Mouse (Mus musculus): ENCODE measurements around the gene Ttc7b. TPM values are rescaled to one million over a fixed set of nuclear protein-coding genes. Genes with fewer than 3 reads are reported as not detected.

Gene Ttc7b
- total RNA-seq, 2 experiments from 2014 or later: 14.9 to 28.9 TPM

DNA sequence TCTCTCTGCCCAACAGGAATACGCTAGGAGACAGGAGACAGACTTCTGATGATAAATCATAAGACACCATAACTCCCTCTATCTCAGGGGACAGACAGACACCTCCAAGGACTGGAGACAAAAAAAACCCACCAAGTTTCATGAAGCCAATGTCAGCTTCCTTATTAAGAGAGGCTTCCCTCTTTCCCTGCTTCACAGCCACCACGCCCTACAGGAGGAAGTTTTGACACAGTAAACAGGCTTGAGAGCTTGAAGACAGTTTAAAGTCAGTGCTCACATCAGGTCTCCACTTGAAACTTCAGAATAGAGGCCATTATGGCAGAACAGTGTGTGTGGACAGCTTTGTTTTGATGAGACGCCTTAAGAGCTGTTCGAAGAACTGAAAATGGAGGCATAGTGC is 200.9 kb downstream of the Ttc7b start:
- ATAC-seq (replicated peaks; ENCODE audit: poor library complexity, severe bottlenecking): peak; percentile 56

DNA sequence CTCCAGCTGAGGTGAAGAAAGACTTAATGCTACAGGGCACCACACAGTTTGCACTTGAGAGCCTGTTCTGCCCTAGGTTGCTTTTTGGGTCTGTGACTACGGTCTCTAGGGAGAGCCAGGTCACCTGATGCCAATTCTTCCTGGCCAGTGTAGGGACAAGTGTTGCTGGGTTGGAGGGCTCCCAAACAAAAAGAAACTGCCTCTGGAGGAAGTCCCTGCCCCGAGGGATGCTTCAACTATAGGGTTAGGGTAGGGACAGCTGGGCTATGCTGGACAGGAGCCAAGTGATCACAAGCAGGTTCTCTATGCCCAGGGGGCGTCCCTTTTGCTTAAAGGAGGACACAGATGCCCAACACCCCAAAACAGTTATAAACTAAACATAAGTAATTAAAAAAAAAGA is 202.7 kb downstream of the Ttc7b start:
- no peak for ATAC-seq (replicated peaks; ENCODE audit: poor library complexity, severe bottlenecking)

DNA sequence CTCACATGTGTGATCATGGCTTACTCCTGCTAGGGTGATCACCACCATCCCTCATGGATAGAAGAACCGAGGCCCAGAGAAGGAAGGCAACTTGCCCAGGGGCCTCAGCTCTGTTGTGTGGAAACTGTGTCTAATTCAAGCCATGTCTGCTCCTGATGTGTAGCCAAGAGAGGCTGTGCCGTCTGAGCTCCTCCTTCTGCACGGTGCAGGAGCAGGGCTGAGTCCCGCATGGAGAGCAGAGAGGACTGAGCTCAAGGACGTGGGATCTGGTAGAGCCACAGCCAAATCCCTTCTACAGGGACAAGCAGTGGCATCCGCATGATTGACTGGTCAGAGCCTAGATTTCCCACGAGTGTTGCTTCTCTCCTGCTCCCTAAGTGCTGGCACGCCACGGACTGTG is 204.5 kb downstream of the Ttc7b start:
- no peak for ATAC-seq (replicated peaks; ENCODE audit: poor library complexity, severe bottlenecking)

DNA sequence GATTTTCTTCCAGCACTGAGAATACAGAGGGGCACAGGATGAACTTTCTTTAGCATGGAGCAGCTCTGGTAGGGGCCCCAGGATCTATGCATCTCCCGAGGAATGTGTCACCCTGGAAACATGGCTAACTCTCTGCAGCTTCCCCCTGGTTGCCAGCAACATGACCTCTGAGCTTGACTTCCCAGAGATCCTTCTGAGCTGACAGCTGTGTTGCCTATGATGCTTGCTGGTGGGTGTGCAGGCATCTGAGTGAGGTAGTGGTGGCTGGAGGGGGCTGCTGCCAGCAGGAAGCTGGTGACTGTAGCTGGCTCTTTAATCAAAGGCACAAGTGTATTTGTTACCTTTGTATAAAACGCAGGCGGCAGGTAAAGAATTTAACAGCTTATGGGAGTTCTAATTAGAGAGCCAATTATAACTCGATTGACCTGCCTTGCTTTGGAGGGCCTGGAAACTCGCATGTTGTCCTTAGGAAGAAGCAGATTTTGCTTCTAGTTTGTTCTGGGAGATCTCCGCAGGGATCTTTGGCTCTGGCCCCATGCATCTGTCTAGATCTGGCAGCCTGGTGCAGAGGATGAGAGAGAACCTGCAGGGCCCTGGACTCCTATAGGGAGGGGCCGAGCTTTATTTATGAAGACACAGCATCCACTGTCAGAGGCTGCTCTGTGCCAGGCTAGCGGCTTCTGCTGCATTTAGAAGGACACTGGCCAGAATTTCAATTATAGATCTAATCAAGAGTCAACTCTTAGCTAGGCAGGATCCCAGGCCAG is 205.3 kb downstream of the Ttc7b start:
- ATAC-seq (replicated peaks; ENCODE audit: poor library complexity, severe bottlenecking): no peak

DNA sequence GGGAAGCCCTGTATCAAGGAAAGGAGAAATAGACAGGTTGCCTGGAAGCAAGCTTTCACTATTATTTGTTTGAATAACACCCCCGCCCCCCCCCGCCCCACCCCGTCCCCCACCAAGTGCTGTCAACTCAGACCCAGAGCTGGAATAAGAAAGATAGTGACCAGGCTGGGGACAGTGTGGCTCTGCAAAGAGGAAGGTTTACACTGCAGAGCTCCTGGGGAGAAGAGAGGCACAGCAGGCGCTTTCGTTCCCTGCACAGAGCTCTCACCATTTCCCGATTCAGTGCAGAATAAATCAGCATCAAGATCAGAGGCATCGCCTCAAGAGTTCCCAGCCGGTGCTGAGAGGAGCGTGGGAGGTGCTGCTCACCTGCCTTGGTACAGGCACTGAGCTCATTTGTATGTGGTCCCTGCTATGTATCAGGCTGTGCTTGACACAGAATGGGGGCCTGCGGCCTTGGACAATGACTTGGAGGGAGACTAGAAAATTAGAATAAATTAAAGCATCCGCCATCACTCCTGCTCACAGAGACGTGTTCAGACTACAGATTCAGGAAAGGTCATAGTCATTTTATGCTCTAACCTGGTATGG is 206.7 kb downstream of the Ttc7b start:
- no peak for ATAC-seq (replicated peaks; ENCODE audit: poor library complexity, severe bottlenecking)

DNA sequence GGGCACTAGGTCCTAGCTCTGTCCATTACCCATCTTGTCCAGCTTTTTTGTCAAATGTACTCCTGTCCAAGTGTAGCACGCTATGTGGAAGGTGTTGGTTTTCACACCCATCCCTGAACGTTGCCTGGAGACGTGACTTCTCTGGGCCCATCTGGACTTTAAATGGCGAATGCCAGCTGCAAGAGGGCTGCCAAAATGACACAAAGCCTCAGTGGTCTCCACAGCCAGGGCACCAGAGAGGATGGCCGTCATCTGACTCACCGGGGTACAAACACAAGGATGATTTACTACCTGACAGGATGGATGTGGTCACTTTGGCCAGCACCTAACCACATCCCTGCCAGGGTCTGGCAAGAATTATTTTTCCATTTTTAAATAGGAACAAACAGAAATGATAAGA is 207.4 kb downstream of the Ttc7b start:
- no peak for ATAC-seq (replicated peaks; ENCODE audit: poor library complexity, severe bottlenecking)

DNA sequence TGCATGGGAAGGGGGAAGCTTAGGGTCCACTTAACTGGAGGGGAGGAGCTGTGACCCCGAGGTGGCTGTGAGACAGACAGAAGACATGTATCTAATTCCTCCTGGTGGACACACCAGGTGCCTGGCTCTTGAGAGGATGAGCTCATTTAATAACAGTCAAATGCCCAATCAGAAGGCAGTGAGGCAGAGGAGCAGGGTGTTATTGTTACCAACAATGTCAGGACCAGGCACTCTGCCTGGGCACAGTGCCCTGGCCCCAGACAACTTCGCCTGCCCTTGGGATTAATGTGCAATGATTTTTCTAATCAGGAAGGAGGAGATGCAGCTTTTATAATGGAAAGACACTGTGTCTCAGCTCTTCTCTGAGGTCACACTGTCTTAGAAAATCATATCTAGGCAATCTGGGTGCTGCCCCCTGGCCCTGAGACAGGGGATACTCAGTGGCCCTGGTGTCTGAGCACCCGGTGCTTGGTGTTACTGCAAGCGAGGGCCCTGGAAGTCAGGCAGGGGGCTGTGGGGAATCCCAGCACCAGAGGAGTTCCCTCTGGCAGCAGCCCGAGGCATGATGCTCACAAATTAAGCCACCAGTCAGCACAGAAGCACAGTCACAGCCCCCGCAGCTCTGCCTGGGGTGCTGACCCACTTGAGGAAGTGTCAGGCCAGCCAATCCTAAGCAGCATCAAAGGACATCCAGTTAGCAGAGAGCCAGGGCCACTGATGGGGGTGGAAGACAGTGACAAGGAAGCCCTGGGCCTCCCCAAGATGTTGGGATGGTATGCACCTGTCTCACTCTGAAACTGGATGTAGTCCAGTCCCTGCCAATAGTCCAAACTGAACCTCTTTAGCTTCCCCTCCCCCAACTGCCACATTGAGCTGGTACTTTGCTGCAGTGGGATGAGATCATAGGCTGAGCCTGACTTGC is 209.9 kb downstream of the Ttc7b start:
- no peak for ATAC-seq (replicated peaks; ENCODE audit: poor library complexity, severe bottlenecking)

DNA sequence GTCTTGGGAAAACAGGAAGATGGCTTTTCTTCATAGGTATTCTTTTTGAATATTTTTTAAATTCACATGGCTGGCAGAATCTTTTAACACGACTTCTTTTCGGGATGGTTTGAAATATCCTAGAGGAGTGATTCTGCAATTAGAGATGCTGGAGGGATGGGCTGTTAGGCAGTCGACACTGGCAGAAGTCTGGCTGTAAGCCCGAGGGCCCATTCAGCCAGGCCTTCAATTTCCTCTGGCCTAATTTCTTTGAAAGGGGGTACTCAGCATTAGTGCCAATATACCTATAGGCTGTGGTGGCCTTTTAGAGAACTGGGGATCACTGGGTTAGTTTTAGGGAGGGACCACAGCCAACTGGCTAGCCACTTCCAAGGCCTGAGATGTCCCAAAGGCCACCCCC is 211.4 kb downstream of the Ttc7b start:
- no peak for ATAC-seq (replicated peaks; ENCODE audit: poor library complexity, severe bottlenecking)

DNA sequence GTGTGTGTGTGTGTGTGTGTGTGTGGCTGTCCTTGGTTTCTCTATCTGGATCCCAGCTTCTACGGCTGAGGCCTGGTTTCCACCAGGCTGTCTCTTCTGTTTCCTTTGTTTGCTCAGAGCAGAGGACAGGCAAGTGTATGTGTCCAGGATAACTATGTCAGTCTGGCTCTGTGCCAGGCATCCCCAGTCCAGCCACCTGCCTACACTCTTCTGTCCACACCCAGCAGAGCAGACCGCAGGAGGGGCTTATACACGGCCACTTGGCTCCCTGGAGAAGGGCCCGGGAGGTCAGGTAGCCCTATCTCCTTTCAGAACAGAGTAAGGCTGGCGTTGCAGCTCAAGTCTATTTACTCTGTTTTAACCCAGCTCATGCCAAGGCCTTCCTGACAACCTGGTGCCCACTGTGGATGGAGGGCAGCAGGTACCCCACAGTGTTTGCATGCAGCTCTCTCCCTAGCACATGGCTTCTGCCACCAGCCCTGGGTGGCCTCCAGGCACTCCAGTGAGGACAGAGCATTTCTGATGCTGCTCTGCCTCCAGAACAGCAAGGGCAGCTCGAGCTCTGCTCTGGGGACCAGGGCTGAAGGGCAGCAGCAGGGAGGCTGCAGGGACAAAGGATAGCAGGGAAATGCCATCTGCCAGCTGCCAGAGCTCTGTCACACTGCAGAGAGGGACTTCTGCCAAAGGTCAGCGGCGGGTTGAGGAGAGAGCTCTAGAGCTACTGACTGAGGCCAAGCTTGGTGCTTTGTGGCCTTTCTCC is 212.9 kb downstream of the Ttc7b start:
- ATAC-seq (replicated peaks; ENCODE audit: poor library complexity, severe bottlenecking): no peak

DNA sequence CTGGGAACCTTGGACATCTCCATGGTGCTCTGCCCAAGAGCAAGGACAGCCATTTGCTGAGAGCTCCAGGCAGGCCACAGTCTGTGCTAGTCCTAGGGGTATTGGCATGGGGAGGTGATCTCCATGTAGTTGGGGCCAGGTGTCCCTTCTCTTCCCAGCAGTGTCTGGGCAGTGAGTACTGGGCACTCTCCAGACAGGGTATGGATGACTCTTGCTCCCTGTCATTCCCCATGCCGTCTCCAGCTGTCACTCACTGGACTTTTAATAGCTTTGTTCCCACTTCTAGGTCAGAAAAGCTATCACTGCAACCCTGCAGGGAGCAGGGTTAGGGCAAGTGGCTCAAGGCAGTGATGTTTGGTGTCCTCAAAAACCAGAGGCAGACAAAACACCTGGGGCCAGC is 214.3 kb downstream of the Ttc7b start:
- ATAC-seq (replicated peaks; ENCODE audit: poor library complexity, severe bottlenecking): no peak

DNA sequence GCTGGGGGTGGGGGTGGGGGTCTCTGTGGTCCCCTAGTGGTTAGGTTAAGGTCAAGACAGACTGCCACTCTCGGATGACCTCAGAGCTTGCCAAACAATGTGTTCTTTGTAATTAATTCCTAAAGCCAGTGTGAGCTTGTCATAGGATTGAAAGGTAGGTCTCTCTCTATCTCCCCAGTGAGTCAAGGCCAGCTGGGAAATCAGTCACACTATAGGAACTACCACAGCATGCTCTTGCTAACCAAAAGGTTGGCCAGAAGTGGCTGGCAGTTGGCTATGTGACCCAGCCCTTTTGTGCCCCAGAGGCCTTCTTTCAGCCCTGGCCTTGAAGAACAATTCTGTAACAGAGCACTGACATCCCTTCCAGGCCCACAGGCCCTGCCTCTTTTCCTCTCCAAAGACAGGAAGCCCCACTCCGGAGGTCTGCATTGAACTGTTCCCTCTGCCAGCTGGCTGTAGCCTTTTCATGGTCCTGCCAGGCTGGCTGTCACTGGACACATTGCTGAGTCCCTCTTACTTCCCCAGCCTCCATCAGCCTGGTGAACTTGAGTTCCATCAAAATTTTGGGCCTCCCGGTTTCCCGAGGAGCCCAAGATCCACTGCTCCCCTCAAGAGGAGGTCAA is 215.5 kb downstream of the Ttc7b start:
- no peak for ATAC-seq (replicated peaks; ENCODE audit: poor library complexity, severe bottlenecking)

DNA sequence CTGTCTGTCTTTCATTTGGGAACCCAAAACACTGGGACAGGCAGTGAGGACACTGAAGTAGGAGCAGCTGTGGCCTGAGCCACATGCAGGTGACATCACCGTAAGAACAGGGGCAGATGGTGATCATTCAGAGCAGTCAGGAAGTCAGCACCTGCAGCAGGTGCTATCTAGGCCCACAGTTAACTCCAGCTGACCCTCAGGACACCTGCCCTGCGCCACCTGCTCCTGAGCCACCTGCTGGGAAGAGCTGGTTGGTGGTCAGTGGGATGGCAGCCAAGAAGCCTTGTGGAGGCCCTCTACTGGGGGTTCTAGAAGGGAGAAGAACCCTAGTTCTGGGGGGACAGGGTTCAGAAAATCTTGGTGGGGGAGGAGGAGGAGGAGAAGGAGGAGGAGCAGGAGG is 216.3 kb downstream of the Ttc7b start:
- no peak for ATAC-seq (replicated peaks; ENCODE audit: poor library complexity, severe bottlenecking)

DNA sequence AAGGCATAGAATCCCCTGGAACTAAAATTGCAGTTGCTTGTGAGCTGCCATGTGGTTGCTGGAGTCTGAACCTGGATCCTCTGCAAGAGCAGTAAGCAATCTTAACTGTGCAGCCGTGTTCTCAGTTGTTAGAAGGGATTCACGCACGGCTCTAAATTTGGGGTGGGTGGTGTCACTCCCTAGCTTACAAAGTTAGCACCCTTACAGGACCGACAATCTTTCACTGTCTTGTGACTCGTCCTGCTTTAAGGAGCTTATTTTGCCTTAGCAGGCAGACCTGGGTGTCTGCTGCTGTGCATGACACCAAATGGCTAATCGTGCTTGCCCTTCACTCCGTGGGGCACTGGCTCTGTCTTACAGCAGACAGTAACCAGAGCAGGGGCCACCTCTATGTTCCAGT is 217.5 kb downstream of the Ttc7b start:
- no peak for ATAC-seq (replicated peaks; ENCODE audit: poor library complexity, severe bottlenecking)

DNA sequence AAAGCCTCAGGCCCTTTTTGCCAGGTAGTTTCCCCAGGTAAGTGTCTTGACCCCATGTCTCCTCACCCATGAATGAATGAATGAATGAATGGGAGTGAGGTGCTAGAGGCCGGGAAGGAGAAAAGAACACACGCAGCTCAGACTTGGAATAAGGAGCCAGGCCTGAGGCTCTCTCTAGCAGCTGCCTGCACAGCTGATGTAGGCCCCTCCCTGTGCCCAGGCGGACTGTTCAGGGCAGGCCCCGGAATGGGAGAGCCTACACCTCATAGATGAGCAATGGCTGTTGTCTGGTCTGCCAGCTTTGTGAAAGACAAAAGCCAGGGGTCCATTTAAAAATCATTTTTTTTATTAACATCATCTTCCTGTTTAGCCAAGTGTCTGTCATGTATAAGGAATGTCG is 220.2 kb downstream of the Ttc7b start:
- no peak for ATAC-seq (replicated peaks; ENCODE audit: poor library complexity, severe bottlenecking)

DNA sequence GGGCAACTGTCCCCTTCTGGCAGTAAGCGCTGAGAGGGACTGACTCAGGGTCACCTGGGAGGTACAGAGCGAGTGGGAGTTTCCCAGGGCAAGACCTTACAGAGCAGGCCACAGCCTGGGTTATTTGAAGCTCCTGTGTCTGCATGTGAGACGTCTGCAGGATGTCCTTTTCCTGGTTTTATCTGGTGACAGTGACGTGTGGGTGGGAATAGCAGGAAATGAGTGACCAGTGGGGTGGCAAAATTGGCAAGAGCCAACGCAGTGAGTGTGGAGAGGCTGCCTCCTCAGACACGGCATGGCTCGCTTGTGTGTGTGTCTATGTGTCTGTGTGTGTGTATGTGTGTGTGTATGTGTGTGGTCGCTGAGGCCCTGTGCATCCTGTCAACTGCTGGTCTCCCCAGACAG is 221.3 kb downstream of the Ttc7b start:
- no peak for ATAC-seq (replicated peaks; ENCODE audit: poor library complexity, severe bottlenecking)

DNA sequence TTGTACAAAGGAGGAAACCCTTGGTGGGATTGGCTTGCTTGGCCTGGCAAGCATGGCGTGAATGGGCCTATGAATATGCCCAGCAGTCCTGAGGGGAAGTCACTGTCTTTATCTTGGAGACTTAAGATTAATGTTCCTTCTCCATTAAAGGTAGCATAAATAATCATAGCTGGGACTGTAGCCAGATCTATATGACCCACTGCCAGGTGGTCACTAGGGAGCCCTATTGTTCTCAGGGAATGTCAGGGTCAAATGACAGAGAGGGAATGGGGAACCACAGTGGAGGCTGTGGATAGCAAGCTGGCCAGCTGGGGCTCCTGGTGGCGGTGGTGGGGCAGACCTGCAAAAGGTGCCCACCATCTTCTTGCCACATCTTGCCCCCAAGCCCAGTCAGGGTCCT is 221.8 kb downstream of the Ttc7b start:
- ATAC-seq (replicated peaks; ENCODE audit: poor library complexity, severe bottlenecking): no peak

DNA sequence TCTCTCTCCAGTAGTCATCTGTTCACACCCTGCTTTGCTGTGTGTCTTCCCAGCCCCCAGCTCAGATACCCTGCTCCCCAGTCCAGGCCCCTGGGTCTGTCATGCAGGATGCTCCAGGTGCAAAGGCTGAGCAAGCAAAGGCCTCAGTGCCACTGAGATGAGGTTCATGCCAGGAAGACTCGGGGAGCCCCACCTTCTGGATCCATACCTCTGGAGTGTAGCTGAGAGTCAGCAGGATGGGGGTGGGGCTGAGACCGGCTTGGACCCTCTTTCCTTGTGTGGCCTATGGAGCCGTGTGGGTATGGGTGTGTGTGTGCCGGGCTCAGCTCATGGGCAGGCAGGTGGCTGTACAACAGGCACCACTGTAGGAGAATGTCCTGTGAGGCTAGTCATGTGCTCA is 222.7 kb downstream of the Ttc7b start:
- ATAC-seq (replicated peaks; ENCODE audit: poor library complexity, severe bottlenecking): no peak

DNA sequence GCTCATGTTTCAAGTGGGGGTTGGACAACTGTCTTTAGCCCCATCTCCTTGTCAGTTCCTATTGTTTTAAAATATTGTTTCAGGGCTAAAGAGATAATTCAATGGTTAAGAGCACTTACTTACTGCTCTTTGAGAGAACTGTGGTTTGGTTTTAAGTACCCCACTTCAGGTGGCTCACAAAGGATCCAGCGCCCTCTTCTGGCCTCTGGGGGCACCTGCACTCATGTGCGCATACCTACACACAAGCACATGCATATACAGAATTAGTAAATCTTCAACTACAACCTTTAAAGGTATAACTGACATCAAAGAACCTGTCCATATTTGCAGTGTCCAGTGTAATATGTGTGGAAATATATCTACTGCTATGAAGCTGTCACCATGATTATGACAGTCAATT is 226.2 kb downstream of the Ttc7b start:
- ATAC-seq (replicated peaks; ENCODE audit: poor library complexity, severe bottlenecking): no peak

DNA sequence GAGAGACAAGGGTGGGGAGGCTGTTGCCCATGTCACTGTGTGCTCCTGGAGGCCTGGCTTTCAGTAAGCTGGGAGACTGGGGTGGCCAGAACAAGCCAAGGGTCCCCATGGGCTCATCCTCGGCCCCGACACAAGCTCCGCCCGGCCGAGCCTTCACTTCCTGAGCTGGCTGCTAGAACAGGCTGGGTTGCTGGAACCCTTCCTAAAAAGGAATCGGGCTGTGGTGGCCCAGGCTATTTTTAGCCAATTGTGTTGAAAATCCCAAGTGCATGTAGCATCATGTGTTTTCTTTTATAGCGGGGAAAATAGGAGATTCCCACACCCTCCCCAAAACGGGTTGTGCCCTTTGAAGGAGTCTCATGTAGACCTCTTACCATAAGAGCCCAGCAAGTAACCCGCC is 226.7 kb downstream of the Ttc7b start:
- no peak for ATAC-seq (replicated peaks; ENCODE audit: poor library complexity, severe bottlenecking)
